Mouse (Mus musculus) heart, adult 2 months (tissue): ENCODE measurements around the gene Olfr462.

Experiments used
- CTCF ChIP-seq: fragments of 200-600 bp; IDR thresholded peaks from 2 replicates; pipeline ENCODE4 v1.8.1; 2022; ENCODE audit warnings: antibody characterized with exemption, mild to moderate bottlenecking, moderate library complexity
- EP300 ChIP-seq: fragments of 200-500 bp; IDR thresholded peaks from 2 replicates; pipeline ENCODE4 v1.6.1; 2011; ENCODE audit warnings: low read depth, low read length, control low read depth; ENCODE audit not compliant: insufficient read depth
- POLR2A ChIP-seq: fragments of 200-500 bp; IDR thresholded peaks from 2 replicates; pipeline ENCODE4 v1.6.1; 2011; ENCODE audit warnings: mild to moderate bottlenecking, low read depth, low read length, control low read depth; ENCODE audit not compliant: insufficient read depth

DNA sequence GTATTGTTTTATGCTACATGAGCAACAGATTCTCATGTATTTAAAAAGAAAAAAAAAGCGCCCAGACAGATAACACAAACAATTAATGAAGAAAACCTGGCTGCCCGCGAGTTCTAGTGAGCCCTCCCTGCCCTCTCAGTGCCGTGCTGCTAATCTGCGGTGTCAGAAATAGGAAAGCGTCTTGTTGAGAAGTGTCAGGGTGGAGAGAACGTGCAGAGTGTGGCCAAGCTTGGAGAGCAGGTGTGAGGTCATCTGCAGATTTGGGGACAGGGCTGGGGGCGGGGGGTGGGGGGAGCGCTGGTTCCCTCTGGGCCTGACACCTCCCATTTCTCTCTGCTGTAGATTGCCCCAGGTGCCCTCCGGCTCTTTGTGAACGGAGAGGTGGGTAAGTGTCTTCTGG, 32.8 kb downstream of the Olfr462 start:
- TF ChIP-seq EP300, result no peak
- TF ChIP-seq POLR2A, result no peak
- no peak for TF ChIP-seq CTCF
